Mouse (Mus musculus): ENCODE measurements at regions not wholly inside any gene's neighbourhood (a gene's known extent, or its start where the extent isn't known, plus 50 kb on each side); places are given as distances from the start of the nearest gene placed in this dataset.

- ATAC-seq (replicated peaks; ENCODE audit: insufficient number of reproducible peaks, insufficient read depth, low FRiP score, low read depth) = no peak
- H3K9ac ChIP-seq = no peak overlapping the region
- no peaks in the 10 kb centered on the region for H3K9me3 ChIP-seq (replicated peaks)
- no peak overlapping the region for H3K27ac ChIP-seq
- no peak overlapping the region for H3K4me2 ChIP-seq
- no peak overlapping the region for H3K4me3 ChIP-seq
- H3K4me1 ChIP-seq (replicated peaks) = peaks cover 17% of the 10 kb centered on the region
- 79% methylated on average over 17 of the region's 17 CpGs for WGBS
- 0 out of 2 replicates have a peak, but pooled peaks cover 3% of the 10 kb centered on the region for H3K27me3 ChIP-seq
- no peaks in the 10 kb centered on the region for H3K36me3 ChIP-seq
These were observed 91.1 kb upstream of the Sulf2 start for GRCm38 (mm10) chr2:166246401-166247189.

- no peak overlapping the region for H3K27ac ChIP-seq
- peaks cover 13% of the 10 kb centered on the region for H3K4me1 ChIP-seq (replicated peaks)
- no peaks in the 10 kb centered on the region for H3K9me3 ChIP-seq (replicated peaks)
- 0 out of 2 replicates have a peak, but pooled peaks cover 3% of the 10 kb centered on the region for H3K27me3 ChIP-seq
- ATAC-seq (replicated peaks; ENCODE audit: insufficient number of reproducible peaks, insufficient read depth, low FRiP score, low read depth) = no peak
- H3K4me3 ChIP-seq = no peak overlapping the region
- WGBS = 52% methylated on average over 8 of the region's 8 CpGs
- H3K36me3 ChIP-seq = no peaks in the 10 kb centered on the region
- H3K9ac ChIP-seq = no peak overlapping the region
- no peak overlapping the region for H3K4me2 ChIP-seq
These were observed 89.8 kb upstream of the Sulf2 start for GRCm38 (mm10) chr2:166245219-166245618.

GRCm38 (mm10) chr2:166242786-166243521, 87.5 kb upstream of the Sulf2 start:
- ATAC-seq (replicated peaks; ENCODE audit: insufficient number of reproducible peaks, insufficient read depth, low FRiP score, low read depth) = no peak
- Histone ChIP-seq H3K4me2 (no peak overlapping the region), H3K9me3 (replicated peaks) (no peaks in the 10 kb centered on the region), H3K27me3 (0 out of 2 replicates have a peak, but pooled peaks cover 3% of the 10 kb centered on the region), H3K36me3 (no peaks in the 10 kb centered on the region), H3K9ac (no peak overlapping the region), H3K4me3 (no peak overlapping the region), H3K27ac (0 out of 2 replicates have a peak overlapping the region, but pooled peaks have one; percentile 5), H3K4me1 (replicated peaks) (peaks cover 10% of the 10 kb centered on the region)
- 57% methylated on average over 14 of the region's 14 CpGs for WGBS

GRCm38 (mm10) chr2:166241310-166241709, 85.8 kb upstream of the Sulf2 start:
- Histone ChIP-seq H3K27ac (no peak overlapping the region), H3K9me3 (replicated peaks) (no peaks in the 10 kb centered on the region), H3K4me3 (no peak overlapping the region), H3K9ac (no peak overlapping the region), H3K4me2 (no peak overlapping the region), H3K27me3 (no peaks in the 10 kb centered on the region), H3K36me3 (no peaks in the 10 kb centered on the region), H3K4me1 (replicated peaks) (peaks cover 10% of the 10 kb centered on the region)
- 84% methylated on average over 3 of the region's 3 CpGs for WGBS
- no peak for ATAC-seq (replicated peaks; ENCODE audit: insufficient number of reproducible peaks, insufficient read depth, low FRiP score, low read depth)

- Histone ChIP-seq H3K27ac (no peak overlapping the region), H3K4me1 (replicated peaks) (peaks cover 10% of the 10 kb centered on the region), H3K4me3 (no peak overlapping the region), H3K4me2 (no peak overlapping the region), H3K9me3 (replicated peaks) (no peaks in the 10 kb centered on the region), H3K27me3 (no peaks in the 10 kb centered on the region), H3K36me3 (no peaks in the 10 kb centered on the region), H3K9ac (no peak overlapping the region)
- ATAC-seq (replicated peaks; ENCODE audit: insufficient number of reproducible peaks, insufficient read depth, low FRiP score, low read depth) = no peak
- WGBS = 87% methylated on average over 4 of the region's 4 CpGs
These were observed 84.6 kb upstream of the Sulf2 start for GRCm38 (mm10) chr2:166240056-166240455.

GRCm38 (mm10) chr2:166237554-166238269, 82.2 kb upstream of the Sulf2 start:
- WGBS = 50% methylated on average over 13 of the region's 13 CpGs
- Histone ChIP-seq H3K4me3 (no peak overlapping the region), H3K4me2 (no peak overlapping the region), H3K36me3 (no peaks in the 10 kb centered on the region), H3K27ac (no peak overlapping the region), H3K4me1 (replicated peaks) (peaks cover 7% of the 10 kb centered on the region), H3K9ac (no peak overlapping the region), H3K9me3 (replicated peaks) (no peaks in the 10 kb centered on the region), H3K27me3 (no peaks in the 10 kb centered on the region)
- ATAC-seq (replicated peaks; ENCODE audit: insufficient number of reproducible peaks, insufficient read depth, low FRiP score, low read depth) = peak; percentile 31; the same call in 1 of the 2 replicates

GRCm38 (mm10) chr2:166236102-166236501, 80.6 kb upstream of the Sulf2 start:
- H3K27ac ChIP-seq = no peak overlapping the region

GRCm38 (mm10) chr2:166234579-166235212, 79.2 kb upstream of the Sulf2 start:
- no peak overlapping the region for H3K9ac ChIP-seq
- no peaks in the 10 kb centered on the region for H3K36me3 ChIP-seq
- H3K4me1 ChIP-seq (replicated peaks) = peaks cover 12% of the 10 kb centered on the region
- no peak overlapping the region for H3K4me3 ChIP-seq
- H3K9me3 ChIP-seq (replicated peaks) = no peaks in the 10 kb centered on the region
- WGBS = 66% methylated on average over 7 of the region's 7 CpGs
- no peak overlapping the region for H3K4me2 ChIP-seq
- H3K27ac ChIP-seq = no peak overlapping the region
- ATAC-seq (replicated peaks; ENCODE audit: insufficient number of reproducible peaks, insufficient read depth, low FRiP score, low read depth) = no peak
- no peaks in the 10 kb centered on the region for H3K27me3 ChIP-seq

More at GRCm38 (mm10) chr2:166236102-166236501, 80.6 kb upstream of the Sulf2 start:
- 83% methylated on average over 5 of the region's 5 CpGs for WGBS
- H3K4me2 ChIP-seq = no peak overlapping the region
- no peak overlapping the region for H3K9ac ChIP-seq
- H3K4me1 ChIP-seq (replicated peaks) = peaks cover 12% of the 10 kb centered on the region
- no peaks in the 10 kb centered on the region for H3K36me3 ChIP-seq
- no peaks in the 10 kb centered on the region for H3K27me3 ChIP-seq
- no peaks in the 10 kb centered on the region for H3K9me3 ChIP-seq (replicated peaks)
- no peak for ATAC-seq (replicated peaks; ENCODE audit: insufficient number of reproducible peaks, insufficient read depth, low FRiP score, low read depth)
- no peak overlapping the region for H3K4me3 ChIP-seq

- H3K9ac ChIP-seq = no peak overlapping the region
- no peaks in the 10 kb centered on the region for H3K9me3 ChIP-seq (replicated peaks)
- no peak for ATAC-seq (replicated peaks; ENCODE audit: insufficient number of reproducible peaks, insufficient read depth, low FRiP score, low read depth)
- H3K36me3 ChIP-seq = no peaks in the 10 kb centered on the region
- H3K4me3 ChIP-seq = no peak overlapping the region
- H3K27ac ChIP-seq = no peak overlapping the region
- 52% methylated on average over 1 of the region's 1 CpGs for WGBS
- H3K4me2 ChIP-seq = no peak overlapping the region
- no peaks in the 10 kb centered on the region for H3K27me3 ChIP-seq
- H3K4me1 ChIP-seq (replicated peaks) = peaks cover 12% of the 10 kb centered on the region
These were observed 77.8 kb upstream of the Sulf2 start for GRCm38 (mm10) chr2:166233246-166233645.

GRCm38 (mm10) chr2:166232376-166232775, 76.9 kb upstream of the Sulf2 start:
- WGBS = 20% methylated on average over 3 of the region's 3 CpGs
- Histone ChIP-seq H3K4me3 (no peak overlapping the region), H3K36me3 (no peaks in the 10 kb centered on the region), H3K4me1 (replicated peaks) (peaks cover 12% of the 10 kb centered on the region), H3K4me2 (no peak overlapping the region), H3K9me3 (replicated peaks) (no peaks in the 10 kb centered on the region), H3K27ac (no peak overlapping the region), H3K9ac (no peak overlapping the region), H3K27me3 (no peaks in the 10 kb centered on the region)
- ATAC-seq (replicated peaks; ENCODE audit: insufficient number of reproducible peaks, insufficient read depth, low FRiP score, low read depth) = peak; percentile 43

- H3K9ac ChIP-seq = no peak overlapping the region
- H3K4me3 ChIP-seq = no peak overlapping the region
- 82% methylated on average over 6 of the region's 6 CpGs for WGBS
These were observed 75.2 kb upstream of the Sulf2 start for GRCm38 (mm10) chr2:166230617-166231016.

More at GRCm38 (mm10) chr2:166230617-166231016, 75.2 kb upstream of the Sulf2 start:
- no peak for ATAC-seq (replicated peaks; ENCODE audit: insufficient number of reproducible peaks, insufficient read depth, low FRiP score, low read depth)
- H3K27ac ChIP-seq = no peak overlapping the region
- H3K27me3 ChIP-seq = no peaks in the 10 kb centered on the region
- H3K4me1 ChIP-seq (replicated peaks) = peaks cover 19% of the 10 kb centered on the region
- H3K4me2 ChIP-seq = no peak overlapping the region
- no peaks in the 10 kb centered on the region for H3K36me3 ChIP-seq
- no peaks in the 10 kb centered on the region for H3K9me3 ChIP-seq (replicated peaks)

All from heart, embryonic 15.5 days (tissue).